In the genomic region with DNA sequence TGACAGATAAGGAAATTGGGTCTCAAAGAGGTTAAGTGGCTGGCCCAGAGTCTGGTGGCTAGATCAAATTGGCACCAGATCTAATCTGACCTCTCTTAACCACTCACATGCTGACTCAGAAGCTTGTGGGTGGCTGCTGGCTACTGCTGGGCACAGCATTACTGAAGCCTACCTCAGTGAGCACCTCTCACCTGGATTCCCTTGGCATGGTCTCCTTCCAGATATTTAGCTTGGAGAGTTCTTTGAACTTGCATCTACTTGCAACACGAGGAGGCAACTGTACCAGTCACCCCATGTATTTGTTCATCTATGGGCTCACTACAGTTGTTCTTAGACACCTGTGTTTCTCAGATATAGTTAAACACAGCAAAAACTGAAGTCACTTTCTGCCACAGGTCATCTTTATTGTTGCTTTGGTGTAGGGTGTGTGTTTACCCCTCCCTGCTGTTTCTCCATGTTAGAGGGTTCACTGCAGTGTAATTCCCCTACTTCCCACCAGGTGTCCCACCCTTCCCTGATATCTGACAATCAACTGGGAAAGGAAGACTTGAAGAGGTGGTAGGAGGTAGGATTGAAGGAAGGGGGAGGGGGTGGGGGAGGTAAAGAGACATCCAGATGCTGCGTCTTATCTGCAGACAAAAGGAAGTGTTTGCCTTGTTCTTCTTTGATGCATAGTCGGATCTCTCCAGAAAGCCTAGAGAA, we compare ENCODE assay signal across 8 mouse cellular contexts.
DNase-seq lines count a peak whose midpoint lies in the region; ATAC-seq and TF ChIP-seq lines count a peak whose summit lies in the region.
"Had no signal": no experiment of that assay in that cellular context is flagged by ENCODE, and none has a peak within 500 bp of the region (broad histone marks: within the 10 kb centered on the region; RNA-seq: fewer than 3 reads in every experiment).

No protein-coding gene starts in this region.

- TF ChIP-seq POLR2A in MEL (IDR thresholded peaks at IDR 0.05; ENCODE audit: control insufficient read depth in 1 of 2, insufficient read depth in 1 of 2, low read depth in 1 of 2, low read length in 2 of 2, poor library complexity in 1 of 2): no peak

- no peak overlapping the region for H3K27ac ChIP-seq in MEL (ENCODE audit: control insufficient read depth, low read depth, low read length)
- H3K27ac ChIP-seq in embryonic facial prominence, embryonic 10.5 days (replicated peaks): no peak overlapping the region
- H3K27ac ChIP-seq: limb, embryonic 15.5 days had no signal

- peak; percentile 36 to 77 (median 59); a peak in 5 of 6 replicates for TF ChIP-seq CTCF in MEL (IDR thresholded peaks at IDR 0.05 in 2 of 3, conservative IDR thresholded peaks at IDR 0.05 in 1 of 3; ENCODE audit: control insufficient read depth in 1 of 3, insufficient read depth in 1 of 3, low read depth in 2 of 3, low read length in 3 of 3, poor library complexity in 1 of 3, severe bottlenecking in 1 of 3)

- peak; percentile 23 for DNase-seq in MEL (ENCODE audit: low read depth, low spot score)
- peak; percentile 60 for DNase-seq in adrenal gland, postnatal 14 days
- DNase-seq in embryonic facial prominence, embryonic 10.5 days (ENCODE audit: low spot score): peak; percentile 71
- peak; percentile 79 to 86 for DNase-seq in layer of hippocampus, postnatal 10 days (ENCODE audit: low spot score in 2 of 2)
- DNase-seq in lung, postnatal 36 days: peak; percentile 70
- peak; percentile 59 for DNase-seq in right cerebral cortex, postnatal 4 days

- H3K4me1 ChIP-seq in MEL (ENCODE audit: control insufficient read depth in 1 of 2, insufficient read depth in 2 of 2, low read length in 2 of 2): no peaks in the 10 kb centered on the region
- peaks cover 9% of the 10 kb centered on the region for H3K4me1 ChIP-seq in embryonic facial prominence, embryonic 10.5 days
- H3K4me1 ChIP-seq: limb, embryonic 15.5 days had no signal

- no peaks in the 10 kb centered on the region; a peak in 1 of 4 replicates for H3K27me3 ChIP-seq in MEL (ENCODE audit: control insufficient read depth in 1 of 2, insufficient read depth in 2 of 2, low read length in 2 of 2)
- 0 out of 2 replicates have a peak, but pooled peaks cover 3% of the 10 kb centered on the region for H3K27me3 ChIP-seq in embryonic facial prominence, embryonic 10.5 days (replicated peaks; ENCODE audit: low read depth, poor library complexity, severe bottlenecking)

- peak; percentile 56 for TF ChIP-seq RAD21 in MEL (IDR thresholded peaks at IDR 0.05; ENCODE audit: low read depth, low read length)

- no peak overlapping the region for H3K4me3 ChIP-seq in MEL (ENCODE audit: control insufficient read depth in 1 of 2, insufficient read depth in 1 of 2, low read depth in 2 of 2, low read length in 2 of 2)
- no peak overlapping the region for H3K4me3 ChIP-seq in embryonic facial prominence, embryonic 10.5 days
- H3K4me3 ChIP-seq: limb, embryonic 15.5 days had no signal

- H3K9ac ChIP-seq in MEL (ENCODE audit: control insufficient read depth, low read depth, low read length, poor library complexity, severe bottlenecking): no peak overlapping the region
- H3K9ac ChIP-seq: limb, embryonic 15.5 days had no signal

- 32% methylated on average over 3 of the region's 3 CpGs for WGBS in embryonic facial prominence, embryonic 10.5 days

- H3K36me3 ChIP-seq in MEL (ENCODE audit: control insufficient read depth in 1 of 2, insufficient read depth in 2 of 2, low read length in 2 of 2): no peaks in the 10 kb centered on the region
- H3K36me3 ChIP-seq in embryonic facial prominence, embryonic 10.5 days (replicated peaks): no peaks in the 10 kb centered on the region
- H3K36me3 ChIP-seq: limb, embryonic 15.5 days had no signal

- H3K9me3 ChIP-seq in MEL (replicated peaks; ENCODE audit: insufficient read depth, low read length): no peaks in the 10 kb centered on the region
- no peaks in the 10 kb centered on the region for H3K9me3 ChIP-seq in embryonic facial prominence, embryonic 10.5 days
- H3K9me3 ChIP-seq: limb, embryonic 15.5 days had no signal

- ATAC-seq in hematopoietic stem cell, adult 5-6 weeks (replicated peaks in 1 of 2; ENCODE audit: insufficient read depth in 1 of 2, low FRiP score in 2 of 2, low TSS enrichment in 1 of 2, low read depth in 1 of 2, poor library complexity in 2 of 2, severe bottlenecking in 2 of 2): peak; percentile 41 to 80; a peak in 3 of 4 replicates

- TF ChIP-seq EP300 in MEL (IDR thresholded peaks at IDR 0.05; ENCODE audit: low read depth in 1 of 2, low read length in 2 of 2): no peak

- no peaks in the 10 kb centered on the region for H3K79me2 ChIP-seq in MEL (ENCODE audit: control insufficient read depth, insufficient read depth, low read length, poor library complexity)

TF ChIP-seq in MEL, 35 proteins besides CTCF, POLR2A, EP300 and RAD21:
- TF ChIP-seq ELF1 (IDR thresholded peaks at IDR 0.05; ENCODE audit: low read depth, low read length): no peak
- no peak for TF ChIP-seq KAT2A (conservative IDR thresholded peaks at IDR 0.05; ENCODE audit: low read depth, low read length)
- peak; percentile 62 for TF ChIP-seq SMC3 (IDR thresholded peaks at IDR 0.05; ENCODE audit: low read depth, low read length)
- no peak for TF ChIP-seq USF2 (IDR thresholded peaks at IDR 0.05; ENCODE audit: borderline replicate concordance in 1 of 2, insufficient read depth in 1 of 2, low read depth in 1 of 2, low read length in 2 of 2)
- peak; percentile 53 for TF ChIP-seq ZC3H11A (IDR thresholded peaks at IDR 0.05; ENCODE audit: low read depth, low read length)
- TF ChIP-seq UBTF (IDR thresholded peaks at IDR 0.05; ENCODE audit: borderline replicate concordance, insufficient read depth, low read depth, low read length): no peak
- no peak for TF ChIP-seq TCF12 (IDR thresholded peaks at IDR 0.05; ENCODE audit: low read depth, low read length)
- no peak for TF ChIP-seq MEF2A (IDR thresholded peaks at IDR 0.05; ENCODE audit: extremely low read depth, insufficient replicate concordance, low read depth, low read length, poor library complexity, severe bottlenecking)
- no peak for TF ChIP-seq NELFE (IDR thresholded peaks at IDR 0.05; ENCODE audit: low read depth, low read length)

Comparison
In these comparisons a context has a peak if more than half of its experiments do, and no peak if none do; other contexts are left out.
1. DNase-seq: peak in every context shown above with its lines; median percentile 82 in layer of hippocampus, postnatal 10 days; 71 in embryonic facial prominence, embryonic 10.5 days; 70 in lung, postnatal 36 days; 60 in adrenal gland, postnatal 14 days; 59 in right cerebral cortex, postnatal 4 days; 23 in MEL.